29 mouse cellular contexts compared by ENCODE assay signal in genomic region chr1:88087513-88087912, GRCm38 (mm10). TPM values are rescaled to one million over a fixed set of nuclear protein-coding genes. Genes with fewer than 3 reads are reported as not detected.
DNase-seq lines count a peak whose midpoint lies in the region; ATAC-seq and TF ChIP-seq lines count a peak whose summit lies in the region.
"Had no signal": no experiment of that assay in that cellular context is flagged by ENCODE, and none has a peak within 500 bp of the region (broad histone marks: within the 10 kb centered on the region; RNA-seq: fewer than 3 reads in every experiment).

Gene Ugt1a8, plus strand, starts transcription at chr1:88087813.

- H3K27ac ChIP-seq in intestine, postnatal 0 days (ENCODE audit: low read depth, low read length), result peak within 1 kb of the TSS; percentile 35; the same call in 1 of the 2 replicates
- no peak within 1 kb of the TSS for H3K27ac ChIP-seq in intestine, embryonic 15.5 days
- peak within 1 kb of the TSS; percentile 33; the same call in 1 of the 2 replicates for H3K27ac ChIP-seq in brown adipose tissue, adult 24 weeks (replicated peaks; ENCODE audit: low read depth, low read length)
- no peak within 1 kb of the TSS for H3K27ac ChIP-seq in gastrocnemius, adult 2 months

- H3K9me3 ChIP-seq in intestine, postnatal 0 days (ENCODE audit: control insufficient read depth), result no peaks in the 10 kb centered on the region
- no peaks in the 10 kb centered on the region for H3K9me3 ChIP-seq in intestine, embryonic 15.5 days
- H3K9me3 ChIP-seq: G1E had no signal

- intact Hi-C loops in gastrocnemius, adult 2 months (cut with DNase I), result no loop called here

- H3K9ac ChIP-seq in intestine, postnatal 0 days (ENCODE audit: low read depth, low read length), result no peak within 1 kb of the TSS
- H3K9ac ChIP-seq in intestine, embryonic 15.5 days, result no peak within 1 kb of the TSS

- no peak within 1 kb of the TSS for H3K4me2 ChIP-seq in intestine, postnatal 0 days (replicated peaks; ENCODE audit: low read depth)
- H3K4me2 ChIP-seq in intestine, embryonic 15.5 days (replicated peaks), result no peak within 1 kb of the TSS

- H3K27me3 ChIP-seq in intestine, postnatal 0 days (replicated peaks; ENCODE audit: control insufficient read depth, insufficient read depth, low read length), result no peaks in the 10 kb centered on the region
- no peaks in the 10 kb centered on the region for H3K27me3 ChIP-seq in intestine, embryonic 15.5 days (replicated peaks)
- H3K27me3 ChIP-seq: Patski had no signal

- no peak within 1 kb of the TSS for H3K4me3 ChIP-seq in intestine, postnatal 0 days (ENCODE audit: low read depth, low read length)
- H3K4me3 ChIP-seq in intestine, embryonic 15.5 days (replicated peaks), result no peak within 1 kb of the TSS
- no peak within 1 kb of the TSS for H3K4me3 ChIP-seq in brown adipose tissue, adult 24 weeks (ENCODE audit: insufficient read depth, low read depth, low read length)
- H3K4me3 ChIP-seq in gastrocnemius, adult 2 months, result no peak within 1 kb of the TSS

- no peak for TF ChIP-seq CTCF in intestine, postnatal 0 days (IDR thresholded peaks at IDR 0.05; ENCODE audit: low read depth)
- no peak for TF ChIP-seq CTCF in gastrocnemius, adult 2 months (IDR thresholded peaks at IDR 0.05)

- WGBS in intestine, postnatal 0 days, result 45% methylated on average over 3 of the region's 3 CpGs
- WGBS in intestine, embryonic 15.5 days, result 69% methylated on average over 3 of the region's 3 CpGs

- 0 out of 2 replicates have a peak, but pooled peaks cover 7% of the 10 kb centered on the region for H3K4me1 ChIP-seq in intestine, postnatal 0 days (replicated peaks; ENCODE audit: control insufficient read depth, insufficient read depth, low read length)
- 0 out of 2 replicates have a peak, but pooled peaks cover 2% of the 10 kb centered on the region for H3K4me1 ChIP-seq in intestine, embryonic 15.5 days (replicated peaks)
- peaks cover 3% of the 10 kb centered on the region; the same call in 1 of the 2 replicates for H3K4me1 ChIP-seq in brown adipose tissue, adult 24 weeks (ENCODE audit: control insufficient read depth, insufficient read depth, insufficient read length, low read length)

- DNase-seq in adrenal gland, postnatal 14 days, result peak; percentile 22
- DNase-seq in adrenal gland, postnatal 36 days, result no peak
- DNase-seq in adipocyte (ENCODE audit: low spot score), result peak; percentile 85
- DNase-seq in lung, postnatal 36 days, result no peak
- no peak for DNase-seq in gastrocnemius, adult 2 months
- DNase-seq: adrenal gland, adult 2 months; adrenal gland, adult 8-10 months; adrenal gland, postnatal 25 days; B cell, adult 2 months; cerebellum, adult 11 months; cerebellum, adult 11-12 months; cerebellum, adult 18-20 months; cerebellum, adult 2 months; cerebellum, adult 8-10 months; cerebellum, adult 9-10 months had no signal

- H3K36me3 ChIP-seq in intestine, postnatal 0 days (ENCODE audit: control insufficient read depth, insufficient read depth), result no peaks in the 10 kb centered on the region
- H3K36me3 ChIP-seq in intestine, embryonic 15.5 days, result no peaks in the 10 kb centered on the region
- H3K36me3 ChIP-seq: G1E had no signal

- ATAC-seq in intestine, postnatal 0 days, result no peak
- no peak for ATAC-seq in intestine, embryonic 15.5 days
- ATAC-seq: activated CD4-positive, CD25-positive, alpha-beta regulatory T cell, adult 4 months; CD4-positive, CD25-positive, alpha-beta regulatory T cell, adult 4 months; Patski had no signal

RNA-seq across cellular contexts. Expression of gene Ugt1a8, which starts in this region (rescaled TPM):
- total RNA-seq in adrenal gland, postnatal 14 days (2021), result not detected in 2 replicates
- total RNA-seq in adrenal gland, postnatal 36 days (2021), result not detected
- 0.05 and 0.08 TPM in 2 replicates for polyA plus RNA-seq in intestine, postnatal 0 days (2015; fragmentation: Nextera tagmentation; extraction: Ambion mirVana)
- not detected in 2 replicates for polyA plus RNA-seq in intestine, embryonic 15.5 days (2015; fragmentation: Nextera tagmentation; extraction: Ambion mirVana)
- not detected in 2 replicates for polyA plus RNA-seq in brown adipose tissue, adult 24 weeks (2012; ENCODE audit: insufficient read depth, insufficient read length, missing spikeins)
- total RNA-seq in gastrocnemius, adult 2 months (2021), result not detected
- total RNA-seq: adrenal gland, adult 18-20 months; adrenal gland, adult 2 months; adrenal gland, adult 8-10 months; adrenal gland, postnatal 25 days; adrenal gland, postnatal 4 days; CH12.LX; ES-E14; G1E; MEL had no signal
- polyA plus RNA-seq: activated CD4-positive, CD25-positive, alpha-beta regulatory T cell, adult 4 months; adrenal gland, adult 2 months; brain, embryonic 14.5 days; C2C12; CD4-positive, CD25-positive, alpha-beta regulatory T cell, adult 4 months; cerebellum, adult 2 months; G1E; Patski had no signal

Comparison
In these comparisons a context has a peak if more than half of its experiments do, and no peak if none do; other contexts are left out.
1. H3K27ac ChIP-seq: peak in intestine, postnatal 0 days (single experiment) and brown adipose tissue, adult 24 weeks (single experiment); none in intestine, embryonic 15.5 days (single experiment) and gastrocnemius, adult 2 months (single experiment).
2. Peak in DNase-seq in adrenal gland, postnatal 14 days; RNA of the gene not detected or under 1 TPM.